Mouse (Mus musculus) hindbrain, embryonic 14.5 days (tissue): Measurements from ENCODE around the gene Mettl14. TPM values are rescaled to one million over a fixed set of nuclear protein-coding genes. Genes with fewer than 3 reads are reported as not detected.

Experiments
- polyA plus RNA-seq: library from polyadenylated mRNA; unstranded; fragments of >200 nt; fragmentation: Nextera tagmentation; extraction: Ambion mirVana; gene quantifications from 2 replicates; pipeline ENCODE4 v1.2.1, GENCODE M21; 2014

The Mettl14 gene
- polyA plus RNA-seq, 1 experiment from 2014 or later: 17.9 TPM

Other genes starting within 250 kb of the Mettl14 start
- gene Synpo2, start 150.0 kb downstream of the Mettl14 start, polyA plus RNA-seq: 1.5 and 2.0 TPM in 2 replicates
- 16.1 and 18.7 TPM in 2 replicates for gene Sec24d, start 118.7 kb downstream of the Mettl14 start, polyA plus RNA-seq
- 15.7 and 17.1 TPM in 2 replicates for gene Prss12, start 60.8 kb upstream of the Mettl14 start, polyA plus RNA-seq